ENCODE assay signal across 9 mouse cellular contexts in genomic region chr2:132135876-132136637, GRCm38 (mm10). TPM values are rescaled to one million over a fixed set of nuclear protein-coding genes. Genes with fewer than 3 reads are reported as not detected.
DNase-seq lines count a peak whose midpoint lies in the region; ATAC-seq and TF ChIP-seq lines count a peak whose summit lies in the region.
"Had no signal": no experiment of that assay in that cellular context is flagged by ENCODE, and none has a peak within 500 bp of the region (broad histone marks: within the 10 kb centered on the region; RNA-seq: fewer than 3 reads in every experiment).

No protein-coding gene starts in this region.

- no peak for TF ChIP-seq POLR2A in kidney, adult 2 months (IDR thresholded peaks at IDR 0.05; ENCODE audit: low read depth, low read length)

- peak; percentile 43 for DNase-seq in CD4-positive, CD25-positive, alpha-beta regulatory T cell, adult 2 months (ENCODE audit: low read depth, low spot score)
- no peak for DNase-seq in kidney, adult 2 months
- DNase-seq in A20 (ENCODE audit: low read depth, low spot score) = peak; percentile 41
- DNase-seq in liver, embryonic 13.5 days = peak; percentile 19
- no peak for DNase-seq in frontal cortex, postnatal 25 days (ENCODE audit: low spot score in 2 of 2)
- DNase-seq in embryo, embryonic 9.5 days (ENCODE audit: extremely low spot score) = no peak
- DNase-seq: gastrocnemius, postnatal 14 days had no signal

- H3K27me3 ChIP-seq in kidney, adult 2 months (replicated peaks; ENCODE audit: control insufficient read depth, insufficient read depth, low read length) = no peaks in the 10 kb centered on the region
- no peaks in the 10 kb centered on the region for H3K27me3 ChIP-seq in kidney, embryonic 15.5 days
- H3K27me3 ChIP-seq in liver, embryonic 13.5 days = no peaks in the 10 kb centered on the region

- H3K36me3 ChIP-seq in kidney, adult 2 months (ENCODE audit: control insufficient read depth, insufficient read depth, low read length) = no peaks in the 10 kb centered on the region
- no peaks in the 10 kb centered on the region for H3K36me3 ChIP-seq in kidney, embryonic 15.5 days
- no peaks in the 10 kb centered on the region for H3K36me3 ChIP-seq in liver, embryonic 13.5 days

- H3K9ac ChIP-seq in kidney, embryonic 15.5 days = no peak overlapping the region
- no peak overlapping the region for H3K9ac ChIP-seq in liver, embryonic 13.5 days

- H3K4me2 ChIP-seq in kidney, embryonic 15.5 days = no peak overlapping the region
- H3K4me2 ChIP-seq in liver, embryonic 13.5 days = no peak overlapping the region

- peak; percentile 37; the same call in 1 of the 2 replicates for TF ChIP-seq CTCF in kidney, adult 2 months (conservative IDR thresholded peaks at IDR 0.05; ENCODE audit: insufficient read depth, insufficient read length, low read depth, low read length)

- H3K4me1 ChIP-seq in kidney, adult 2 months (ENCODE audit: control insufficient read depth, insufficient read depth, low read length) = peaks cover 3% of the 10 kb centered on the region; the same call in 1 of the 2 replicates
- H3K4me1 ChIP-seq in kidney, embryonic 15.5 days = peaks cover 22% of the 10 kb centered on the region
- peaks cover 17% of the 10 kb centered on the region for H3K4me1 ChIP-seq in liver, embryonic 13.5 days (replicated peaks)

- no peak overlapping the region for H3K27ac ChIP-seq in kidney, adult 2 months (ENCODE audit: insufficient read depth, low read depth, low read length)
- no peak overlapping the region for H3K27ac ChIP-seq in kidney, embryonic 15.5 days
- no peak overlapping the region for H3K27ac ChIP-seq in liver, embryonic 13.5 days

- H3K4me3 ChIP-seq in kidney, adult 2 months (ENCODE audit: insufficient read depth, low read depth, low read length) = no peak overlapping the region
- no peak overlapping the region for H3K4me3 ChIP-seq in kidney, embryonic 15.5 days (replicated peaks)
- H3K4me3 ChIP-seq in liver, embryonic 13.5 days (replicated peaks) = no peak overlapping the region

- ATAC-seq in CD4-positive, CD25-positive, alpha-beta regulatory T cell, adult 4 months = no peak
- no peak for ATAC-seq in kidney, embryonic 15.5 days (replicated peaks; ENCODE audit: low FRiP score)
- no peak for ATAC-seq in liver, embryonic 13.5 days (ENCODE audit: low read depth)

- no peaks in the 10 kb centered on the region for H3K9me3 ChIP-seq in kidney, embryonic 15.5 days (replicated peaks)
- no peaks in the 10 kb centered on the region for H3K9me3 ChIP-seq in liver, embryonic 13.5 days (replicated peaks)

- 87% methylated on average over 8 of the region's 8 CpGs for WGBS in kidney, adult 2 months
- WGBS in kidney, embryonic 15.5 days = 87% methylated on average over 8 of the region's 8 CpGs
- WGBS in liver, embryonic 13.5 days (ENCODE audit: insufficient replicate concordance) = 76% methylated on average over 8 of the region's 8 CpGs

RNA-seq across cellular contexts. Expression of gene Slc23a2, which starts 8.9 kb away (rescaled TPM):
- 10 to 100 TPM; 14.0 to 16.4 TPM for polyA plus RNA-seq in CD4-positive, CD25-positive, alpha-beta regulatory T cell, adult 4 months (2017; shearing (Covaris generic))
- 15.3 and 15.7 TPM in 2 replicates for polyA plus RNA-seq in kidney, adult 2 months (2012; rRNA removed)
- polyA plus RNA-seq in kidney, embryonic 15.5 days (2015; fragmentation: Nextera tagmentation; extraction: Ambion mirVana) = 12.9 and 14.5 TPM in 2 replicates
- 2.8 and 3.1 TPM in 2 replicates for polyA plus RNA-seq in liver, embryonic 13.5 days (2015; fragmentation: Nextera tagmentation; extraction: Ambion mirVana)

Comparison
In these comparisons a context has a peak if more than half of its experiments do, and no peak if none do; other contexts are left out.
1. DNase-seq: peak in CD4-positive, CD25-positive, alpha-beta regulatory T cell, adult 2 months (single experiment), A20 (single experiment) and liver, embryonic 13.5 days (single experiment); none in kidney, adult 2 months (single experiment), frontal cortex, postnatal 25 days (0 of 2) and embryo, embryonic 9.5 days (single experiment).